Mouse (Mus musculus): ENCODE measurements around the gene Ermap. TPM values are rescaled to one million over a fixed set of nuclear protein-coding genes. Genes with fewer than 3 reads are reported as not detected.
A peak's percentile ranks its signal among the peaks of the same experiment; 100 is the strongest.

The Ermap gene
- polyA plus RNA-seq, 2 experiments: 191 to 300 TPM

GRCm38 (mm10) chr4:119218169-119218568, 28.4 kb upstream of the Ermap start, which contains the start of gene Tmem269:
Gene Tmem269 (minus strand): TSS chr4:119218217.
- Histone ChIP-seq H3K4me2 (ENCODE audit: low read depth) (no peak within 1 kb of the TSS), H3K9ac (replicated peaks) (no peak within 1 kb of the TSS), H3K9me3 (ENCODE audit: control insufficient read depth, low read length) (no peaks in the 10 kb centered on the region), H3K27ac (no peak within 1 kb of the TSS), H3K27me3 (ENCODE audit: control insufficient read depth, insufficient read depth, low read length) (no peaks in the 10 kb centered on the region), H3K4me1 (replicated peaks; ENCODE audit: control insufficient read depth in 2 of 2, insufficient read depth in 2 of 2, low read length in 1 of 2) (no peaks in the 10 kb centered on the region), H3K36me3 (replicated peaks; ENCODE audit: control insufficient read depth, insufficient read depth, low read depth) (no peaks in the 10 kb centered on the region), H3K4me3 (ENCODE audit: insufficient read depth in 1 of 2, low read depth in 2 of 2, low read length in 2 of 2) (no peak within 1 kb of the TSS)
- DNase-seq (ENCODE audit: low read depth in 3 of 3, low spot score in 3 of 3) (no peak), ATAC-seq (ENCODE audit: insufficient read depth) (0 out of 2 replicates have a peak, but pooled peaks have one; percentile 23)
- 14% methylated on average over 11 of the region's 11 CpGs for WGBS (ENCODE audit: insufficient replicate concordance)
- TF ChIP-seq EP300 (IDR thresholded peaks at IDR 0.05; ENCODE audit: low read depth) (no peak), CTCF (IDR thresholded peaks at IDR 0.05; ENCODE audit: low read depth) (no peak)

DNA sequence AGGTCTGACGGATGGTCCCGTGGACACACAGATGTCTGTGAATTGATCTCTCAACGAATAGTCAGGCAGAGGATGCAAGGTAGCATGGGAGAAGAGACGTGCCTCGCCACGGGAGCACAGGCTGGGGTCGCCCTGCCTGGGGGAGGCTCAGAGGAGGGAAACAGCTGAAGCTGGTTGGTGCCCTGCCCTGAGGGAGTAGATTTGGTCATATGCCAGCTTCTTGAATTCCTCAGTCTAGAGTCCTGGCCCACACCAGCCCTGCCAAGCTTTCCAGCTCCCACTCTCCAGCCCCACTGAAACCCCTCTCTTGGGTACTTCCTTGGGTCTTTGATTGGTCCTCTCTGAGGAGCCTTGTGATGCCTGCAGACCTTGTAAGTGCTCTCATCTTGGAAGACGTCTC, 26.9 kb upstream of the Ermap start:
- ATAC-seq (ENCODE audit: insufficient read depth) (no peak), DNase-seq (ENCODE audit: low read depth in 3 of 3, low spot score in 3 of 3) (no peak)
- TF ChIP-seq EP300 (IDR thresholded peaks at IDR 0.05; ENCODE audit: low read depth): no peak
- TF ChIP-seq CTCF (IDR thresholded peaks at IDR 0.05; ENCODE audit: low read depth): no peak
- no peak overlapping the region for H3K27ac ChIP-seq
- no peaks in the 10 kb centered on the region for H3K4me1 ChIP-seq (replicated peaks; ENCODE audit: control insufficient read depth in 2 of 2, insufficient read depth in 2 of 2, low read length in 1 of 2)
- H3K9ac ChIP-seq (replicated peaks): no peak overlapping the region
- 57% methylated on average over 8 of the region's 8 CpGs for WGBS (ENCODE audit: insufficient replicate concordance)
- H3K36me3 ChIP-seq (replicated peaks; ENCODE audit: control insufficient read depth, insufficient read depth, low read depth): no peaks in the 10 kb centered on the region
- H3K4me2 ChIP-seq (ENCODE audit: low read depth): no peak overlapping the region
- no peaks in the 10 kb centered on the region for H3K27me3 ChIP-seq (ENCODE audit: control insufficient read depth, insufficient read depth, low read length)
- H3K4me3 ChIP-seq (ENCODE audit: insufficient read depth in 1 of 2, low read depth in 2 of 2, low read length in 2 of 2): no peak overlapping the region
- no peaks in the 10 kb centered on the region for H3K9me3 ChIP-seq (ENCODE audit: control insufficient read depth, low read length)

DNA sequence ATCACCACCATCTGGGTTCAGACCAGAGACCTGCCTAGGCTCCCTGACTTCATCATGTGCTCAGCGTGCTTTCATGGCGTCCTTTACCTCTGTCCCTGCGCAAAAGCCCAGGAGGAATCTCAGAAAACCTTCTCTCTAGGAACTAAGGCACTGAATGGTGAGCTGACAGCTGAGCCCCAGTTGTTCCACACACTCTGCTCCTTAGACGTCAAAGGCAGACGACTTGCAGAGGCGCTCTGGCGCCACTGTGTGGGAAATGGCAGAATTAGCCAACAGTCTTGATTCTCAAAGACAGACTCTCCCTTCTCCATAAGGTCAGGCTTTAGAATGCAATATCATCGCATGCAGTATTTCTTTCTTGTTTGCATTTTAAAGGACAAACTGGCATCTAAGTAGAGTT, 14.9 kb upstream of the Ermap start:
- peak; percentile 65 for ATAC-seq (ENCODE audit: insufficient read depth)
- peak; percentile 98 for TF ChIP-seq CTCF (IDR thresholded peaks at IDR 0.05; ENCODE audit: low read depth)
- no peak for TF ChIP-seq EP300 (IDR thresholded peaks at IDR 0.05; ENCODE audit: low read depth)
- peak; percentile 49 to 62 (median 62) for DNase-seq (ENCODE audit: low read depth in 3 of 3, low spot score in 3 of 3)
- H3K4me1 ChIP-seq (replicated peaks; ENCODE audit: control insufficient read depth in 2 of 2, insufficient read depth in 2 of 2, low read length in 1 of 2): peaks cover 0 to 2% of the 10 kb centered on the region in 2 experiments; a peak in 1 of 4 replicates
- 15% methylated on average over 8 of the region's 8 CpGs for WGBS (ENCODE audit: insufficient replicate concordance)
- H3K27me3 ChIP-seq (ENCODE audit: control insufficient read depth, insufficient read depth, low read length): no peaks in the 10 kb centered on the region
- H3K4me3 ChIP-seq (ENCODE audit: insufficient read depth in 1 of 2, low read depth in 2 of 2, low read length in 2 of 2): no peak overlapping the region
- H3K9me3 ChIP-seq (ENCODE audit: control insufficient read depth, low read length): no peaks in the 10 kb centered on the region
- H3K27ac ChIP-seq: no peak overlapping the region
- H3K36me3 ChIP-seq (replicated peaks; ENCODE audit: control insufficient read depth, insufficient read depth, low read depth): peaks cover 9% of the 10 kb centered on the region
- H3K4me2 ChIP-seq (ENCODE audit: low read depth): no peak overlapping the region
- no peak overlapping the region for H3K9ac ChIP-seq (replicated peaks)

DNA sequence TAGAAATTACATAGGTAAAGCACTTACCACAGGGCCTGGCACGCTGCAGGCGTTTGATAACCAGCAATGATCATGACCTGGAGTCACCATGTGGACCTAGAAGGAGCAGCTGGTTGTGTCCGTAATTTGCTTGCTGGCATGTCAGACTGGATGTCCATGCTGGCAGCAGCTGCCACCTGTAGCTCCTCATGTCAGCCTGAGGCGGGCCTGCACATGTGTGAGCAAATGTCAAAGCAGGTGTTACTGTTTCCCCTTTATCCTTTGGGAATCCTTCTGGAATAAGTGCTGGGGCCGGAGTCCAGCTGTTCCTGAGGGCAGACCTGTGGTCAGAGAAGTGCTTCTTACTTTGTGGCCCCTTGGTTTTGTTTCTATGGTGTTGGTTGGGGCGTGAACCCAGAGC, 8.3 kb upstream of the Ermap start:
- no peak for ATAC-seq (ENCODE audit: insufficient read depth)
- H3K27me3 ChIP-seq (ENCODE audit: control insufficient read depth, insufficient read depth, low read length): no peaks in the 10 kb centered on the region
- H3K4me2 ChIP-seq (ENCODE audit: low read depth): peak overlapping the region; percentile 21
- H3K4me3 ChIP-seq (ENCODE audit: insufficient read depth in 1 of 2, low read depth in 2 of 2, low read length in 2 of 2): no peak overlapping the region
- peaks cover 9% of the 10 kb centered on the region for H3K36me3 ChIP-seq (replicated peaks; ENCODE audit: control insufficient read depth, insufficient read depth, low read depth)
- TF ChIP-seq EP300 (IDR thresholded peaks at IDR 0.05; ENCODE audit: low read depth) (no peak), CTCF (IDR thresholded peaks at IDR 0.05; ENCODE audit: low read depth) (no peak)
- H3K9ac ChIP-seq (replicated peaks): peak overlapping the region; percentile 34; the same call in 1 of the 2 replicates
- H3K4me1 ChIP-seq (replicated peaks; ENCODE audit: control insufficient read depth in 2 of 2, insufficient read depth in 2 of 2, low read length in 1 of 2): peaks cover 29 to 37% of the 10 kb centered on the region in 2 experiments
- WGBS (ENCODE audit: insufficient replicate concordance): 65% methylated on average over 6 of the region's 6 CpGs
- H3K27ac ChIP-seq: peak overlapping the region; percentile 18; the same call in 1 of the 2 replicates
- no peaks in the 10 kb centered on the region for H3K9me3 ChIP-seq (ENCODE audit: control insufficient read depth, low read length)
- no peak for DNase-seq (ENCODE audit: low read depth in 3 of 3, low spot score in 3 of 3)

- Histone ChIP-seq H3K27ac (peak overlapping the region; percentile 77), H3K4me1 (replicated peaks; ENCODE audit: control insufficient read depth in 2 of 2, insufficient read depth in 2 of 2, low read length in 1 of 2) (peaks cover 42 to 59% of the 10 kb centered on the region in 2 experiments), H3K9ac (replicated peaks) (peak overlapping the region; percentile 98), H3K36me3 (replicated peaks; ENCODE audit: control insufficient read depth, insufficient read depth, low read depth) (peaks cover under 1% of the 10 kb centered on the region), H3K4me2 (ENCODE audit: low read depth) (peak overlapping the region; percentile 93), H3K27me3 (ENCODE audit: control insufficient read depth, insufficient read depth, low read length) (no peaks in the 10 kb centered on the region), H3K4me3 (ENCODE audit: insufficient read depth in 1 of 2, low read depth in 2 of 2, low read length in 2 of 2) (peak overlapping the region; percentile 79 to 100), H3K9me3 (ENCODE audit: control insufficient read depth, low read length) (no peaks in the 10 kb centered on the region)
- ATAC-seq (ENCODE audit: insufficient read depth) (peak; percentile 58), DNase-seq (ENCODE audit: low read depth in 3 of 3, low spot score in 3 of 3) (no peak)
- 15% methylated on average over 18 of the region's 18 CpGs for WGBS (ENCODE audit: insufficient replicate concordance)
- TF ChIP-seq CTCF (IDR thresholded peaks at IDR 0.05; ENCODE audit: low read depth) (no peak), EP300 (IDR thresholded peaks at IDR 0.05; ENCODE audit: low read depth) (no peak)
Measured at GRCm38 (mm10) chr4:119195582-119196320, 5.9 kb upstream of the Ermap start.
